Mouse (Mus musculus) myocyte (in vitro differentiated cells): ENCODE measurements around the gene Calhm5. TPM values are rescaled to one million over a fixed set of nuclear protein-coding genes. Genes with fewer than 3 reads are reported as not detected.

Source experiments
- H3K27me3 ChIP-seq: one replicate; pipeline ENCODE4 v1.6.1; 2011; ENCODE audit not compliant: control insufficient read depth, insufficient read depth, insufficient read length
- H3K36me3 ChIP-seq: one replicate; pipeline ENCODE4 v1.6.1; 2011; ENCODE audit not compliant: control insufficient read depth, insufficient read depth
- H3K4me2 ChIP-seq: one replicate; pipeline ENCODE4 v1.6.1; 2011; ENCODE audit warnings: low read depth, control low read depth
- H3K4me3 ChIP-seq: one replicate; pipeline ENCODE4 v1.5.1; 2011; ENCODE audit warnings: mild to moderate bottlenecking, control low read depth, moderate library complexity
- H3K79me2 ChIP-seq: one replicate; pipeline ENCODE4 v1.6.1; 2011; ENCODE audit not compliant: control insufficient read depth, insufficient read depth
- H3ac ChIP-seq: one replicate; pipeline ENCODE4 v1.6.1; 2011; ENCODE audit not compliant: control insufficient read depth, insufficient read length
- CEBPB ChIP-seq: IDR thresholded peaks from 2 replicates; pipeline ENCODE4 v1.6.1; 2011; ENCODE audit warnings: mild to moderate bottlenecking, moderate library complexity; ENCODE audit not compliant: poor library complexity, insufficient read depth, severe bottlenecking
- E2F4 ChIP-seq: IDR thresholded peaks from one replicate; pipeline ENCODE4 v1.6.1; 2011; ENCODE audit warnings: mild to moderate bottlenecking, control low read depth, moderate library complexity; ENCODE audit not compliant: insufficient read depth
- MAX ChIP-seq: IDR thresholded peaks from one replicate; pipeline ENCODE4 v1.6.1; 2011; ENCODE audit warnings: low read depth, mild to moderate bottlenecking, control low read depth
- MYOD1 ChIP-seq, 3 experiments: IDR thresholded peaks; one replicate each; pipeline ENCODE4 v1.6.1; 2011; ENCODE audit warnings: control low read depth in 2 of 3, low read depth in 2 of 3, mild to moderate bottlenecking in 2 of 3, moderate library complexity in 1 of 3; ENCODE audit not compliant: insufficient read length in 2 of 3, control insufficient read depth in 1 of 3
- MYOG ChIP-seq, 3 experiments: IDR thresholded peaks; one replicate each; pipeline ENCODE4 v1.6.1; 2011; ENCODE audit warnings: control low read depth in 2 of 3, low read depth in 2 of 3, mild to moderate bottlenecking in 2 of 3; ENCODE audit not compliant: insufficient read length in 2 of 3, control insufficient read depth in 1 of 3, insufficient read depth in 1 of 3
- POLR2A ChIP-seq: IDR thresholded peaks from one replicate; pipeline ENCODE4 v1.6.1; 2011; ENCODE audit warnings: low read depth, mild to moderate bottlenecking, control low read depth, moderate library complexity; ENCODE audit not compliant: insufficient read length
- POLR2AphosphoS2 ChIP-seq: IDR thresholded peaks from one replicate; pipeline ENCODE4 v1.6.1; 2011; ENCODE audit warnings: low read depth, control low read depth; ENCODE audit not compliant: insufficient read length
- REST ChIP-seq: IDR thresholded peaks from one replicate; pipeline ENCODE4 v1.6.1; 2011; ENCODE audit warnings: mild to moderate bottlenecking, control low read depth, moderate library complexity; ENCODE audit not compliant: insufficient read depth, insufficient read length
- SRF ChIP-seq: IDR thresholded peaks from one replicate; pipeline ENCODE4 v1.6.1; 2011; ENCODE audit warnings: low read depth; ENCODE audit not compliant: control insufficient read depth, insufficient read length
- TCF12 ChIP-seq: IDR thresholded peaks from one replicate; pipeline ENCODE4 v1.6.1; 2011; ENCODE audit warnings: mild to moderate bottlenecking, control low read depth; ENCODE audit not compliant: poor library complexity, insufficient read depth, severe bottlenecking
- TCF3 ChIP-seq: IDR thresholded peaks from one replicate; pipeline ENCODE4 v1.6.1; 2011; ENCODE audit warnings: low read depth, control low read depth; ENCODE audit not compliant: insufficient read length
- USF1 ChIP-seq: IDR thresholded peaks from one replicate; pipeline ENCODE4 v1.6.1; 2011; ENCODE audit warnings: low read depth, mild to moderate bottlenecking, control low read depth, moderate library complexity
- polyA plus RNA-seq: library from polyadenylated mRNA; unstranded; fragments of >200 nt; fragmentation: generic; extraction: Trizol; gene quantifications from one replicate; pipeline ENCODE4 v1.2.1, GENCODE M21; 2012; ENCODE audit warnings: missing spikeins

Calhm5 gene
- polyA plus RNA-seq, 1 experiment: 0.08 TPM

- Histone ChIP-seq H3K4me3 (no peak overlapping the region), H3K79me2 (no peaks in the 10 kb centered on the region), H3K4me2 (no peak overlapping the region), H3K27me3 (no peaks in the 10 kb centered on the region), H3K36me3 (no peaks in the 10 kb centered on the region), H3ac (no peak overlapping the region)
- no peak for TF ChIP-seq CEBPB
- no peak for TF ChIP-seq REST
- no peak for TF ChIP-seq MAX
- no peak for TF ChIP-seq USF1
- TF ChIP-seq TCF3: no peak
- no peak for TF ChIP-seq POLR2A
- no peak for TF ChIP-seq POLR2AphosphoS2
- no peak for TF ChIP-seq SRF
- peak in 1 of 3 experiments; percentile 48 for TF ChIP-seq MYOG (IDR thresholded peaks at IDR 0.05; ENCODE audit: control insufficient read depth in 1 of 3, insufficient read depth in 1 of 3, insufficient read length in 2 of 3, low read depth in 2 of 3)
- peak in 1 of 3 experiments; percentile 9 for TF ChIP-seq MYOD1 (IDR thresholded peaks at IDR 0.05; ENCODE audit: control insufficient read depth in 1 of 3, insufficient read length in 2 of 3, low read depth in 2 of 3)
- no peak for TF ChIP-seq TCF12
- TF ChIP-seq E2F4: no peak
Measured at GRCm38 (mm10) chr10:34131356-34131755, 35.0 kb upstream of the Calhm5 start.

- H3K79me2 ChIP-seq: no peaks in the 10 kb centered on the region
- no peaks in the 10 kb centered on the region for H3K27me3 ChIP-seq
- TF ChIP-seq CEBPB: no peak
- TF ChIP-seq MYOD1 (IDR thresholded peaks at IDR 0.05; ENCODE audit: control insufficient read depth in 1 of 3, insufficient read length in 2 of 3, low read depth in 2 of 3): no peak
- no peak for TF ChIP-seq E2F4
- no peak for TF ChIP-seq REST
- TF ChIP-seq TCF3: no peak
- TF ChIP-seq SRF: no peak
- TF ChIP-seq USF1: peak; percentile 19
- H3K36me3 ChIP-seq: no peaks in the 10 kb centered on the region
- H3K4me3 ChIP-seq: no peak overlapping the region
- H3ac ChIP-seq: no peak overlapping the region
- H3K4me2 ChIP-seq: no peak overlapping the region
Measured at GRCm38 (mm10) chr10:34128391-34128790, 32.1 kb upstream of the Calhm5 start.

- Histone ChIP-seq H3K79me2 (no peaks in the 10 kb centered on the region), H3ac (no peak within 1 kb of the TSS), H3K27me3 (no peaks in the 10 kb centered on the region), H3K4me3 (no peak within 1 kb of the TSS), H3K36me3 (no peaks in the 10 kb centered on the region), H3K4me2 (no peak within 1 kb of the TSS)
- TF ChIP-seq POLR2AphosphoS2: no peak
- TF ChIP-seq POLR2A: no peak
- no peak for TF ChIP-seq CEBPB
- TF ChIP-seq REST: no peak
- no peak for TF ChIP-seq TCF12
- TF ChIP-seq MYOG (IDR thresholded peaks at IDR 0.05; ENCODE audit: control insufficient read depth in 1 of 3, insufficient read depth in 1 of 3, insufficient read length in 2 of 3, low read depth in 2 of 3): no peak
- no peak for TF ChIP-seq TCF3
- no peak for TF ChIP-seq USF1
- TF ChIP-seq SRF: no peak
- no peak for TF ChIP-seq MAX
- no peak for TF ChIP-seq MYOD1 (IDR thresholded peaks at IDR 0.05; ENCODE audit: control insufficient read depth in 1 of 3, insufficient read length in 2 of 3, low read depth in 2 of 3)
- no peak for TF ChIP-seq E2F4
Measured at GRCm38 (mm10) chr10:34127392-34128378, 31.4 kb upstream of the Calhm5 start, which contains the start of gene Calhm6. Gene Calhm6 (minus strand): TSS chr10:34127984.

- H3K4me2 ChIP-seq: no peak overlapping the region
- no peaks in the 10 kb centered on the region for H3K79me2 ChIP-seq
- H3K27me3 ChIP-seq: no peaks in the 10 kb centered on the region
- H3K36me3 ChIP-seq: no peaks in the 10 kb centered on the region
- TF ChIP-seq CEBPB (no peak), TCF12 (no peak), USF1 (no peak)
- H3ac ChIP-seq: no peak overlapping the region
- H3K4me3 ChIP-seq: no peak overlapping the region
Measured at GRCm38 (mm10) chr10:34118421-34118820, 22.1 kb upstream of the Calhm5 start.

- no peak overlapping the region for H3K4me3 ChIP-seq
- H3K79me2 ChIP-seq: no peaks in the 10 kb centered on the region
- no peaks in the 10 kb centered on the region for H3K27me3 ChIP-seq
- H3ac ChIP-seq: no peak overlapping the region
- no peak for TF ChIP-seq TCF3
- TF ChIP-seq POLR2AphosphoS2: no peak
- TF ChIP-seq CEBPB: no peak
- no peak for TF ChIP-seq TCF12
- no peak for TF ChIP-seq MYOG (IDR thresholded peaks at IDR 0.05; ENCODE audit: control insufficient read depth in 1 of 3, insufficient read depth in 1 of 3, insufficient read length in 2 of 3, low read depth in 2 of 3)
- no peak for TF ChIP-seq MYOD1 (IDR thresholded peaks at IDR 0.05; ENCODE audit: control insufficient read depth in 1 of 3, insufficient read length in 2 of 3, low read depth in 2 of 3)
- TF ChIP-seq REST: no peak
- TF ChIP-seq MAX: no peak
- no peak for TF ChIP-seq SRF
- TF ChIP-seq USF1: no peak
- TF ChIP-seq E2F4: no peak
- no peaks in the 10 kb centered on the region for H3K36me3 ChIP-seq
- no peak overlapping the region for H3K4me2 ChIP-seq
Measured at GRCm38 (mm10) chr10:34117770-34118169, 21.5 kb upstream of the Calhm5 start.
